Mouse (Mus musculus) myocyte (in vitro differentiated cells): ENCODE results near the gene Aoc1. TPM values are rescaled to one million over a fixed set of nuclear protein-coding genes. Genes with fewer than 3 reads are reported as not detected.

Experiments
- H3K27me3 ChIP-seq: one replicate; pipeline ENCODE4 v1.6.1; 2011; ENCODE audit not compliant: control insufficient read depth, insufficient read depth, insufficient read length
- H3K36me3 ChIP-seq: one replicate; pipeline ENCODE4 v1.6.1; 2011; ENCODE audit not compliant: control insufficient read depth, insufficient read depth
- H3K4me2 ChIP-seq: one replicate; pipeline ENCODE4 v1.6.1; 2011; ENCODE audit warnings: low read depth, control low read depth
- H3K4me3 ChIP-seq: one replicate; pipeline ENCODE4 v1.5.1; 2011; ENCODE audit warnings: mild to moderate bottlenecking, control low read depth, moderate library complexity
- H3K79me2 ChIP-seq: one replicate; pipeline ENCODE4 v1.6.1; 2011; ENCODE audit not compliant: control insufficient read depth, insufficient read depth
- H3ac ChIP-seq: one replicate; pipeline ENCODE4 v1.6.1; 2011; ENCODE audit not compliant: control insufficient read depth, insufficient read length
- CEBPB ChIP-seq: IDR thresholded peaks from 2 replicates; pipeline ENCODE4 v1.6.1; 2011; ENCODE audit warnings: mild to moderate bottlenecking, moderate library complexity; ENCODE audit not compliant: poor library complexity, insufficient read depth, severe bottlenecking
- E2F4 ChIP-seq: IDR thresholded peaks from one replicate; pipeline ENCODE4 v1.6.1; 2011; ENCODE audit warnings: mild to moderate bottlenecking, control low read depth, moderate library complexity; ENCODE audit not compliant: insufficient read depth
- MAX ChIP-seq: IDR thresholded peaks from one replicate; pipeline ENCODE4 v1.6.1; 2011; ENCODE audit warnings: low read depth, mild to moderate bottlenecking, control low read depth
- MYOD1 ChIP-seq, 3 experiments: IDR thresholded peaks; one replicate each; pipeline ENCODE4 v1.6.1; 2011; ENCODE audit warnings: control low read depth in 2 of 3, low read depth in 2 of 3, mild to moderate bottlenecking in 2 of 3, moderate library complexity in 1 of 3; ENCODE audit not compliant: insufficient read length in 2 of 3, control insufficient read depth in 1 of 3
- MYOG ChIP-seq, 3 experiments: IDR thresholded peaks; one replicate each; pipeline ENCODE4 v1.6.1; 2011; ENCODE audit warnings: control low read depth in 2 of 3, low read depth in 2 of 3, mild to moderate bottlenecking in 2 of 3; ENCODE audit not compliant: insufficient read length in 2 of 3, control insufficient read depth in 1 of 3, insufficient read depth in 1 of 3
- POLR2A ChIP-seq: IDR thresholded peaks from one replicate; pipeline ENCODE4 v1.6.1; 2011; ENCODE audit warnings: low read depth, mild to moderate bottlenecking, control low read depth, moderate library complexity; ENCODE audit not compliant: insufficient read length
- POLR2AphosphoS2 ChIP-seq: IDR thresholded peaks from one replicate; pipeline ENCODE4 v1.6.1; 2011; ENCODE audit warnings: low read depth, control low read depth; ENCODE audit not compliant: insufficient read length
- REST ChIP-seq: IDR thresholded peaks from one replicate; pipeline ENCODE4 v1.6.1; 2011; ENCODE audit warnings: mild to moderate bottlenecking, control low read depth, moderate library complexity; ENCODE audit not compliant: insufficient read depth, insufficient read length
- SRF ChIP-seq: IDR thresholded peaks from one replicate; pipeline ENCODE4 v1.6.1; 2011; ENCODE audit warnings: low read depth; ENCODE audit not compliant: control insufficient read depth, insufficient read length
- TCF12 ChIP-seq: IDR thresholded peaks from one replicate; pipeline ENCODE4 v1.6.1; 2011; ENCODE audit warnings: mild to moderate bottlenecking, control low read depth; ENCODE audit not compliant: poor library complexity, insufficient read depth, severe bottlenecking
- TCF3 ChIP-seq: IDR thresholded peaks from one replicate; pipeline ENCODE4 v1.6.1; 2011; ENCODE audit warnings: low read depth, control low read depth; ENCODE audit not compliant: insufficient read length
- USF1 ChIP-seq: IDR thresholded peaks from one replicate; pipeline ENCODE4 v1.6.1; 2011; ENCODE audit warnings: low read depth, mild to moderate bottlenecking, control low read depth, moderate library complexity
- polyA plus RNA-seq: library from polyadenylated mRNA; unstranded; fragments of >200 nt; fragmentation: generic; extraction: Trizol; gene quantifications from one replicate; pipeline ENCODE4 v1.2.1, GENCODE M21; 2012; ENCODE audit warnings: missing spikeins

Gene Aoc1
- polyA plus RNA-seq, 1 experiment: not detected

DNA sequence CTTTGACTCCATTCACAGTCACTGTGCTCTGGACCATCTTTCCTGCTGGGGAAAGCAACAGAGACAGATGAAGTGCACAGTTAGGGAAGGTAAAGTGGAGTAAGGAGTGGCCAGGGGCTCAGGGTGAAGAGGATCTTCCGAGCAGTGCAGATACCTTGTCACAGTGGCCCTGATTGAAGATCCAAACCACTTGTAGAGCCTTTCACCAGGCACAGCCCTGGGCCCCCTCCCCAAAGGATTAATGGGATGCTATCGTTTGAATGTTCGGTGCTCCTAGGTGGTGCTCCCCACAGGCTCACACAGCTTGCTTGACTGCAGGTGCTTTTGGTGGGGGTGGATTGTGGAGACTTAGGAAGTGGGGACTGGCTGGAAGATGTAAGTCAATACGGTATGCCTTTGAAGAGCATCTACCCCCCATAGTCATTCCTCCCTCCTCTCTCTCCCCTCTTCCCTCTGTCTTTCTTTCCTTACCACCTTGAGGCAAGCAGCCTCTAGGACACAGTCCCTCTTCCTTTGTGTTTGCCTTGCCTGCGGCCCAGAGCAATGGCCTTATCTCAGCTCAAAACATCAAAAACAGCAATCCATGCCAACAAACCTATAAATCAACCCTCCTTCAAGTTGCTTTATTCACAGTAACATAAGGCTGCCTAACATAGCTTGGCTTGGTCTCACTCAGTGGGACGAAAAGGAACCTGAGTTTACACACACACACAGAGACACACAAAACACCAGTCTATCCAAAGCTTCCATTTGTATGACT is 34.2 kb upstream of the Aoc1 start:
- no peaks in the 10 kb centered on the region for H3K27me3 ChIP-seq
- no peaks in the 10 kb centered on the region for H3K79me2 ChIP-seq
- no peak for TF ChIP-seq POLR2AphosphoS2
- TF ChIP-seq TCF12: no peak
- TF ChIP-seq E2F4: no peak
- no peak for TF ChIP-seq MAX
- TF ChIP-seq SRF: no peak
- no peak for TF ChIP-seq CEBPB
- no peaks in the 10 kb centered on the region for H3K36me3 ChIP-seq
- no peak overlapping the region for H3ac ChIP-seq
- H3K4me2 ChIP-seq: no peak overlapping the region
- no peak overlapping the region for H3K4me3 ChIP-seq

DNA sequence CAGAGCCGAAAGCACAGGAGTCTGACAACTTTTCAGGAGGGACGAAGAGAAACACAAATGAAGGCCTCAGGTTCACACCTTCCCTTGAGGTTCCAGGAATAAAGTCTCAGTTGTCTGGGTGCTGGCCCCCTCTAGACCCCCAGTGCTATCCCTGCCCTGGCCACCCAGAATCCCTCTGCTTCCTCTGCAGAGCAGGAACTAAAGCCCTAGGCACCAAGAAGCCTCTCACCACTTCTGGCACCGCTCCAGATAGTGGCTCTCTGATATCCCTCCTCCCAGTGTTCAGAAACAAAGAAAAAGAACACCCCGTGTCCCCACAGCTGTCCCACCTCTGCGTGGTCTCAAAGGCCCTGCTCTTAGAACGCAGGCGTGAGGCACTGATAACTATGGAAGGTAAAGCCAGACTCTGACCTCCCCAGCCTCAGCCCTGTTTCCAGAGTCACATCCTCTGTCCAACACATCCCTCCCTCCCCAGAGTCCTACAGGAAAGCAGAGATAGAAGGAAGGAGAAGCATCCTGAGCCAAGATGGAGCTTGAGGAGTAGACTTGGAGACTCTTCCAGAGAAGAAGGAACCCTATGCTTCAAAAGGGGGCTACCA is 32.2 kb upstream of the Aoc1 start, which contains the start of gene Tmem176a:
Tmem176a (plus strand) TSS at position 549 of the 599 bp plus-strand sequence.
- Histone ChIP-seq H3K4me3 (no peak within 1 kb of the TSS), H3K79me2 (no peaks in the 10 kb centered on the region), H3K36me3 (no peaks in the 10 kb centered on the region), H3ac (no peak within 1 kb of the TSS), H3K4me2 (no peak within 1 kb of the TSS), H3K27me3 (no peaks in the 10 kb centered on the region)
- no peak for TF ChIP-seq MYOD1 (IDR thresholded peaks at IDR 0.05; ENCODE audit: control insufficient read depth in 1 of 3, insufficient read length in 2 of 3, low read depth in 2 of 3)
- no peak for TF ChIP-seq REST
- no peak for TF ChIP-seq CEBPB
- no peak for TF ChIP-seq POLR2AphosphoS2
- TF ChIP-seq POLR2A: no peak
- TF ChIP-seq SRF: no peak
- TF ChIP-seq TCF3: no peak
- no peak for TF ChIP-seq MYOG (IDR thresholded peaks at IDR 0.05; ENCODE audit: control insufficient read depth in 1 of 3, insufficient read depth in 1 of 3, insufficient read length in 2 of 3, low read depth in 2 of 3)
- no peak for TF ChIP-seq TCF12
- TF ChIP-seq E2F4: no peak
- TF ChIP-seq USF1: no peak
- TF ChIP-seq MAX: no peak

DNA sequence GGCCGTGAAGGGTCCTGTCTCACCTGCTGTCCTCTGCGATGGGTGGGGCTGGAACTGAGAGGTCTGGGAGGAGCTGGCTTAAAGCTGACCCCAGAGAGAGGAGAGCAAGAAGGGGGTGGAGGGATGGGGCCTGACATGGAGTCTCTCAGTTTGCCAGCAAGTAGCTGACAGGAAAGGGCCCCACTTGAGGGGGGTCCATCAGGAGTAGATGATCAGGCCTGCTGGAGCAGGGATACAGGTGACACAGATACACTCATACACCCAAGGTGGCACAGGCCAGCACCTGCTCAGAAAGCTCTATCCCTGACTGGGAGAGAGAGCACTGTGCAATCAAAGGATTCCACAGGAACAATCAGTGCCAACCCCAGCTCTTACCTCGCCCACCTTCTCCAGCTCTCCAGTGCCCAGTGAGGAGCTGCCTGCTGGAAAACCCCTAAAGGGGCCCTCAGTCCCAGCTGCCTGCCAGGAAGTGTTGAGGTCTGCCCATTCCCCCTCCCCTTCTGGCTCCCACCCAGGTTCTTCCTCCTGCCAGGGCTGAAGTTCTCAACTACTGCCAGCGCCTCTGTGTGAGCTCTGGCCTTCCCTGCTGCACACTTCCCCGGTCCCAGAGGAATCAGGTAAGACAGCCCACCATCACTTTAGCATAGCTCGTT is 31.6 kb upstream of the Aoc1 start, which contains the start of gene Tmem176b:
Tmem176b (minus strand) TSS at position 524 of the 653 bp plus-strand sequence.
- TF ChIP-seq REST (no peak), MAX (no peak), TCF3 (no peak), E2F4 (no peak), MYOD1 (IDR thresholded peaks at IDR 0.05; ENCODE audit: control insufficient read depth in 1 of 3, insufficient read length in 2 of 3, low read depth in 2 of 3) (no peak)
- H3K4me2 ChIP-seq: no peak within 1 kb of the TSS
- H3K79me2 ChIP-seq: no peaks in the 10 kb centered on the region
- no peaks in the 10 kb centered on the region for H3K36me3 ChIP-seq
- H3ac ChIP-seq: no peak within 1 kb of the TSS
- H3K4me3 ChIP-seq: no peak within 1 kb of the TSS
- H3K27me3 ChIP-seq: no peaks in the 10 kb centered on the region

DNA sequence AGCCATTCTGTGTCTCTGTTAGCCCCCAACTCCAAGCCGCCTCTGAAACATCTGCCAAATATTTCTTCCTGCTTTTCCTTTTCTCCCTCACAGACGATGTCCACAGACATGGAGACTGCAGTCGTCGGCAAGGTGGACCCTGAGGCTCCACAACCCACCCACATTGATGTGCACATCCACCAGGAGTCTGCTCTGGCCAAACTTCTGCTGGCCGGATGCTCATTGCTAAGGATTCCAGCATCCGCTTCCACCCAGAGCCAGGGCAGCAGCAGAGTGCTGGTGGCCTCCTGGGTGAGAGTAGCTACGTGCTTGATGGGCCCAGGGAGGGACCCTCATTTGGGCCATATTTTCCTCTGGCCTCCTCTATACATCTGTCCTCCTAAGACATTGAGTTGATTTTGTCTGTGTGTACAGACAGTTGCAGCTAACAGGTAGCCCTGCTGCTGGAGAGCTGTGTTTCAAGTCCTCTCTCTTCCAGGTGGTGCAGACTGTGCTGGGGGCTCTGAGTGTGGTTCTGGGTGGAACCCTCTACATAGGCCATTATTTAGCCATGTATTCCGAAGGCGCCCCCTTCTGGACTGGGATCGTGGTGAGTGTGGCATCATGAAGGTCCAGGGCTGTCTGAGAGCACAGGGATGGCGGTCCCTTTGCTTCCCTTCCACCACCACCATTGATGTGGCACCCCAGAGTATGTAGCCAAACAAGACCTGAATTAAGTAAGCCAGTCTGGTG is 30.4 kb upstream of the Aoc1 start:
- H3K4me2 ChIP-seq: no peak overlapping the region
- no peak overlapping the region for H3K4me3 ChIP-seq
- no peak overlapping the region for H3ac ChIP-seq
- H3K79me2 ChIP-seq: no peaks in the 10 kb centered on the region
- no peaks in the 10 kb centered on the region for H3K27me3 ChIP-seq
- TF ChIP-seq USF1 (no peak), POLR2A (no peak), REST (no peak), E2F4 (no peak), CEBPB (no peak), TCF3 (no peak), TCF12 (no peak)
- H3K36me3 ChIP-seq: no peaks in the 10 kb centered on the region

DNA sequence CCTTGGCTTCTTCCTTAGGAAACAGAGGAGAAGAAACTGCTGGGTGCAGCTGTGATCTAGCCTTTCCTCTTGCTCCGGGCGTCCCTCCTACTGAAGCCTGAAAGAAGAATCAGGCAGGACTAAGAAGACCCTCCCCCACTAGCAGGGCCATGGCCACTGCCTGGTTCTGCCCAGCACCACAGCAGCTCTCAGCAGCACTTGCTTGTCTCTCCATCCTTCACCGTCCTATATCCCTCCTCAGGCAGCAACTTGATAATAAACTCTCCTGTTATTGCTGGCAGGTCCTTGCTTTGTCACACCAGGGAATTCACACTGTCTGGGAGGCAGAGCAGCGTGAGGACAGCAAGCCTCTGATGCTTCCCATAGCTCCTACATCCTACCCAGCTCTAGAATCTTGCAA is 27.6 kb upstream of the Aoc1 start:
- no peaks in the 10 kb centered on the region for H3K79me2 ChIP-seq
- TF ChIP-seq MAX (no peak), MYOD1 (IDR thresholded peaks at IDR 0.05; ENCODE audit: control insufficient read depth in 1 of 3, insufficient read length in 2 of 3, low read depth in 2 of 3) (no peak), TCF12 (no peak), POLR2AphosphoS2 (no peak), POLR2A (no peak), SRF (no peak)
- no peaks in the 10 kb centered on the region for H3K36me3 ChIP-seq
- no peaks in the 10 kb centered on the region for H3K27me3 ChIP-seq
- no peak overlapping the region for H3K4me2 ChIP-seq
- no peak overlapping the region for H3K4me3 ChIP-seq
- no peak overlapping the region for H3ac ChIP-seq
